10 mouse cellular contexts compared by ENCODE assay signal in the genomic region with DNA sequence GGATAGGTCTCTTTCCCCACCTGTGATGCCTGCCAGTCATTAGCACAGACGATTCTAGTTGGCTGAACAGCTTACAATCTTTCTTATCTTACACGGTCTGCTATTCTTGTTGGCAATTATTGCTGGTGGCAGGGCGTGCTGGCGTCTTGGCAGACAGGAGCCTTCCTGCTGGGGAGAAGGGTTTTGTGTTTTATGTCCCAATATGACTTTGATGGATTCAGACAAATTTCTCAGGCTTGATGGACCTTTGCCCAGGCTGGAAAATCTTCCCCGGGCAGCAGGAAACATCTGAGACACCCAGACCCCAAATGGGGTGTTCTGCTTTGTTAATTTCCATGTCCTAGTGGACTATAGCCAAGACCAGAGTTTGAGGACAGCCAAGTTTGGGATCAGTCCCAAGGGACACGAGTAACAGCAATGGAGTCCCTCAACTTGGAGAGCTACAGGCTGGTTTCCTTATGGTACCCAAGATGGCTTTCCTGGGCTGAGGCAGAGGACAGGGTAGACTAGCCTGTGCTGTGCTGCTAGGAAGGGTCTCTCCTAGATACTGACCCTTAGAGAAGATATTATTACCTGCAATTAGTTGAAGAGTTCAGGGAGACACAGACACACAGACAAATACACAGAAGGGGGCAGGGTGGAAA.
DNase-seq lines count a peak whose midpoint lies in the region; ATAC-seq and TF ChIP-seq lines count a peak whose summit lies in the region.
"Had no signal": no experiment of that assay in that cellular context is flagged by ENCODE, and none has a peak within 500 bp of the region (broad histone marks: within the 10 kb centered on the region; RNA-seq: fewer than 3 reads in every experiment).

No protein-coding gene starts in this region.

- H3K4me2 ChIP-seq in hindbrain, embryonic 14.5 days (replicated peaks): no peak overlapping the region
- H3K4me2 ChIP-seq in hindbrain, embryonic 13.5 days: no peak overlapping the region
- H3K4me2 ChIP-seq: limb, embryonic 12.5 days had no signal

- H3K9me3 ChIP-seq in hindbrain, embryonic 14.5 days (ENCODE audit: control insufficient read depth, low read length): no peaks in the 10 kb centered on the region
- H3K9me3 ChIP-seq in hindbrain, embryonic 13.5 days: no peaks in the 10 kb centered on the region
- H3K9me3 ChIP-seq: limb, embryonic 12.5 days had no signal

- no peak overlapping the region for H3K9ac ChIP-seq in hindbrain, embryonic 14.5 days
- H3K9ac ChIP-seq in hindbrain, embryonic 13.5 days: no peak overlapping the region
- H3K9ac ChIP-seq: limb, embryonic 12.5 days had no signal

- H3K4me3 ChIP-seq in hindbrain, embryonic 14.5 days (replicated peaks; ENCODE audit: low read length): no peak overlapping the region
- H3K4me3 ChIP-seq in hindbrain, embryonic 13.5 days: no peak overlapping the region
- no peak overlapping the region for H3K4me3 ChIP-seq in lung, adult 2 months (replicated peaks; ENCODE audit: extremely low read depth, low read depth, low read length)
- H3K4me3 ChIP-seq: limb, embryonic 12.5 days had no signal

- no peak overlapping the region for H3K27ac ChIP-seq in hindbrain, embryonic 14.5 days
- no peak overlapping the region for H3K27ac ChIP-seq in hindbrain, embryonic 13.5 days
- H3K27ac ChIP-seq: limb, embryonic 12.5 days had no signal

- H3K36me3 ChIP-seq in hindbrain, embryonic 14.5 days (replicated peaks; ENCODE audit: control insufficient read depth, insufficient read depth): no peaks in the 10 kb centered on the region
- no peaks in the 10 kb centered on the region for H3K36me3 ChIP-seq in hindbrain, embryonic 13.5 days
- H3K36me3 ChIP-seq: limb, embryonic 12.5 days had no signal

- H3K27me3 ChIP-seq in hindbrain, embryonic 14.5 days (ENCODE audit: control insufficient read depth, insufficient read depth, low read length): no peaks in the 10 kb centered on the region
- no peaks in the 10 kb centered on the region for H3K27me3 ChIP-seq in hindbrain, embryonic 13.5 days

- TF ChIP-seq POLR2A in lung, adult 2 months (IDR thresholded peaks at IDR 0.05; ENCODE audit: borderline replicate concordance, extremely low read depth, low read depth, low read length): no peak

- H3K4me1 ChIP-seq in hindbrain, embryonic 14.5 days (replicated peaks; ENCODE audit: control insufficient read depth, insufficient read depth, low read length): no peaks in the 10 kb centered on the region
- no peaks in the 10 kb centered on the region for H3K4me1 ChIP-seq in hindbrain, embryonic 13.5 days (replicated peaks)
- H3K4me1 ChIP-seq in lung, adult 2 months (ENCODE audit: control insufficient read depth, insufficient read depth, low read length): no peaks in the 10 kb centered on the region
- H3K4me1 ChIP-seq: limb, embryonic 12.5 days had no signal

- no peak for TF ChIP-seq CTCF in lung, adult 2 months (IDR thresholded peaks at IDR 0.05; ENCODE audit: insufficient read depth, low read length)

- 62% methylated on average over 6 of the region's 6 CpGs for WGBS in hindbrain, embryonic 14.5 days
- WGBS in hindbrain, embryonic 13.5 days: 72% methylated on average over 6 of the region's 6 CpGs
- WGBS in lung, adult 2 months: 44% methylated on average over 6 of the region's 6 CpGs

- peak; percentile 24; the same call in 1 of the 2 replicates for ATAC-seq in hindbrain, embryonic 14.5 days (ENCODE audit: low FRiP score)
- no peak for ATAC-seq in hindbrain, embryonic 13.5 days (ENCODE audit: low FRiP score)
- no peak for ATAC-seq in erythroid progenitor cell, adult 5-6 weeks (replicated peaks; ENCODE audit: low FRiP score, poor library complexity, severe bottlenecking)

- DNase-seq in cerebellum, adult 11-12 months: peak; percentile 9
- no peak for DNase-seq in cerebellum, adult 8-10 months
- DNase-seq in hindbrain, embryonic 14.5 days (ENCODE audit: low spot score): peak; percentile 58
- DNase-seq in lung, postnatal 10 days: peak; percentile 53
- DNase-seq in lung, adult 2 months: no peak
- peak; percentile 30 to 53 for DNase-seq in cerebellum, postnatal 25 days
- DNase-seq: kidney, adult 9 months had no signal

Comparison
In these comparisons a context has a peak if more than half of its experiments do, and no peak if none do; other contexts are left out.
1. DNase-seq: peak in cerebellum, adult 11-12 months (single experiment), hindbrain, embryonic 14.5 days (single experiment), lung, postnatal 10 days (single experiment) and cerebellum, postnatal 25 days (2 of 2); none in cerebellum, adult 8-10 months (single experiment) and lung, adult 2 months (single experiment).